Mouse (Mus musculus) forebrain, embryonic 12.5 days (tissue): ENCODE data around the gene Dlx2. TPM values are rescaled to one million over a fixed set of nuclear protein-coding genes. Genes with fewer than 3 reads are reported as not detected.

Experiments used
- ATAC-seq: fragments of 200-750 bp; cut with Nextera tagmentation; 2 replicates; pipeline ENCODE4 v1.8.0; 2017; ENCODE audit warnings: moderate TSS enrichment; ENCODE audit not compliant: low FRiP score
- H3K27ac ChIP-seq: fragments of 300-500 bp; sonication (generic); 2 replicates; pipeline ENCODE4 v1.5.1; 2016; ENCODE audit warnings: mild to moderate bottlenecking
- H3K27me3 ChIP-seq: fragments of 300-500 bp; sonication (generic); 2 replicates; pipeline ENCODE4 v1.6.1; 2016; ENCODE audit warnings: mild to moderate bottlenecking
- H3K36me3 ChIP-seq: fragments of 300-500 bp; sonication (generic); replicated peaks from 2 replicates; pipeline ENCODE4 v1.6.1; 2016; ENCODE audit warnings: mild to moderate bottlenecking
- H3K4me1 ChIP-seq: fragments of 300-500 bp; sonication (generic); 2 replicates; pipeline ENCODE4 v1.6.1; 2016
- H3K4me2 ChIP-seq: fragments of 300-500 bp; sonication (generic); 2 replicates; pipeline ENCODE4 v1.6.1; 2016; ENCODE audit warnings: mild to moderate bottlenecking, moderate library complexity
- H3K4me3 ChIP-seq: fragments of 300-500 bp; sonication (generic); replicated peaks from 2 replicates; pipeline ENCODE4 v1.5.1; 2016; ENCODE audit warnings: mild to moderate bottlenecking
- H3K9ac ChIP-seq: fragments of 300-500 bp; sonication (generic); 2 replicates; pipeline ENCODE4 v1.6.1; 2016; ENCODE audit warnings: mild to moderate bottlenecking
- H3K9me3 ChIP-seq: fragments of 300-500 bp; sonication (generic); 2 replicates; pipeline ENCODE4 v1.6.1; 2016
- WGBS: fragments of 180-500 bp; shearing (Covaris S2); methylation state at CpG from one replicate; pipeline ENCODE4 v1.1.7; 2016; 5-methylcytosine and 5-hydroxymethylcytosine counted together
- polyA plus RNA-seq: library from polyadenylated mRNA; unstranded; fragments of >200 nt; fragmentation: Nextera tagmentation; extraction: Ambion mirVana; gene quantifications from 2 replicates; pipeline ENCODE4 v1.2.1, GENCODE M21; 2016

Gene Dlx2
- polyA plus RNA-seq, 1 experiment from 2014 or later: 85.9 TPM

GRCm38 (mm10) chr2:71494503-71494902, 52.1 kb downstream of the Dlx2 start:
- Histone ChIP-seq H3K9ac (no peak overlapping the region), H3K4me1 (peaks cover 27% of the 10 kb centered on the region), H3K36me3 (no peaks in the 10 kb centered on the region), H3K4me2 (no peak overlapping the region), H3K9me3 (no peaks in the 10 kb centered on the region), H3K27ac (peak overlapping the region; percentile 43; the same call in 1 of the 2 replicates), H3K4me3 (no peak overlapping the region), H3K27me3 (no peaks in the 10 kb centered on the region)
- 48% methylated on average over 10 of the region's 10 CpGs for whole genome bisulfite sequencing
- ATAC-seq: no peak

Other genes starting within 250 kb of the Dlx2 start
- 53.8 and 61.2 TPM in 2 replicates for gene Slc25a12, start 179.0 kb downstream of the Dlx2 start, polyA plus RNA-seq
- 176 and 178 TPM in 2 replicates for gene Hat1, start 157.8 kb downstream of the Dlx2 start, polyA plus RNA-seq
- 41.2 and 42.9 TPM in 2 replicates for gene Metap1d, start 93.5 kb downstream of the Dlx2 start, polyA plus RNA-seq
- gene Dlx1, start 18.6 kb downstream of the Dlx2 start, polyA plus RNA-seq: 207 and 300 TPM in 2 replicates
- 47.1 and 48.3 TPM in 2 replicates for gene Itga6, start 198.9 kb upstream of the Dlx2 start, polyA plus RNA-seq